Mouse (Mus musculus) embryonic fibroblast, embryonic 13.5 days (primary cell): Measurements from ENCODE around the gene Tnfrsf9.

Experiments
- CTCF ChIP-seq: IDR thresholded peaks from 2 replicates; pipeline ENCODE4 v1.5.1; 2011; ENCODE audit warnings: mild to moderate bottlenecking, control low read depth, low read length, moderate library complexity, borderline replicate concordance; ENCODE audit not compliant: insufficient read depth
- POLR2A ChIP-seq: IDR thresholded peaks from 2 replicates; pipeline ENCODE4 v1.6.1; 2011; ENCODE audit warnings: low read depth, mild to moderate bottlenecking, control low read depth, low read length, moderate library complexity

GRCm38 (mm10) chr4:150882632-150883031 is 31.7 kb upstream of the Tnfrsf9 start:
- TF ChIP-seq POLR2A (no peak), CTCF (no peak)
